Mouse (Mus musculus): Measurements from ENCODE around the gene Cacna2d4.

DNA sequence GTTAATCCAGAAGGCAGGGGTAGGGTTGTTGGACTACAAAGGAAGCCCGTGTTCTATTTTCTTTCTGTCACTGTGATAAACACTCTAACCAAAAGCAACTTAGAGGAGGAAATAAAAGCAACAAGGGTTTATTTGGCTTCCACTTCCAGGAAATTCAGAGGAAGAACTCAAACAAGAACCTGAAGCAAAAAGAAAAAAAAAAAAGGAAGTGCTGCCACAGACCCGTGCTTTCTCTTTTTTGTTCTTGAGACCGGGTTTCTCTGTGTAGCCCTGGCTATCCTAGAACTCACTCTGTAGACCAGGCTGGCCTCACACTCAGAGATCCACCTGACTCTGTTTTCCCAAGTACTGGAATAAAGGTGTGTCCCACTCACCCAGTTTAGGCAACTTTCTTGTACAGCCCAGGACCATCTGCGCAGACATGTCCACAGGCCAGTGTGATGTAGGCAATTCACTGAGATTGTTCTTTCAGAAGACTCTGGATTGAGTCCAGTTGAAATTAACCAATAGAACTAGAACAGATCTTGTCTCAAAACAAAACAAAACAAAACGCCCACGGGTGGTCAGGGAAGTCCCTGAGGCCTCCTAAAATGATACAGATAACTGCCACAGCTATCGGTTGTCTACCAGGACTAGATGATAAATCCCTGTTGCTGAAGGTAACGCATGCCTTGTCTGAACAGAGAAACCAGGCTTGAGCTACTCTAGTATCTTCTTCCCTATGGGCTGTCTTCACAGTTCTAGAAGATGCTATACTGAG lies 165.4 kb downstream of the Cacna2d4 start:
- TF ChIP-seq GATA1 (IDR thresholded peaks at IDR 0.05; ENCODE audit: low read length) (no peak), TAL1 (IDR thresholded peaks at IDR 0.05; ENCODE audit: low read length) (no peak)
